In the genomic region with DNA sequence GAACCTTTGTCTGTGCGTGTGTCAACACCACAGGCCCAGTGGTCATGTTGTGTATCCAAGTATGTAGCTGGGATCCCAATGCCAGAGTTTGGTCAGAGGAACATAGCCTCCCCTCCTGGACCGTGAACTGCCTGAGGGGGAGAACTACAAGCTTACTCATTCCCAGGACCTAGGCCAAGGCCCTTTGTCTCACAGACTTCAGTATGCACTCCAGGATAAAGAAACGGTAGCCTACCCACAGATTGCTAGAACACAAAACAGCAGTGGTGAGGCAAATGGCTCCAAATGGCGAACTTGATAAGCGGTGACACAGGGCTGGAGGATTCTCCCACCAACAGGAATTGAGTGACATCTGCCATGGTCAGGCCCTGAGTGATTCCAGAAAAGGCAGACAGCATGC, we compare ENCODE assay signal across 13 mouse cellular contexts. TPM values are rescaled to one million over a fixed set of nuclear protein-coding genes. Genes with fewer than 3 reads are reported as not detected.
DNase-seq lines count a peak whose midpoint lies in the region; ATAC-seq lines count a peak whose summit lies in the region.
"Had no signal": no experiment of that assay in that cellular context is flagged by ENCODE, and none has a peak within 500 bp of the region (broad histone marks: within the 10 kb centered on the region; RNA-seq: fewer than 3 reads in every experiment).

No protein-coding gene starts in this region.

- H3K36me3 ChIP-seq in hindbrain, embryonic 15.5 days, result no peaks in the 10 kb centered on the region
- H3K36me3 ChIP-seq in hindbrain, embryonic 14.5 days (replicated peaks; ENCODE audit: control insufficient read depth, insufficient read depth), result no peaks in the 10 kb centered on the region
- H3K36me3 ChIP-seq in forebrain, embryonic 16.5 days (ENCODE audit: control insufficient read depth, insufficient read depth), result no peaks in the 10 kb centered on the region

- 0 out of 2 replicates have a peak overlapping the region, but pooled peaks have one; percentile 10 for H3K27ac ChIP-seq in hindbrain, embryonic 15.5 days (replicated peaks)
- H3K27ac ChIP-seq in hindbrain, embryonic 14.5 days, result no peak overlapping the region
- H3K27ac ChIP-seq in forebrain, embryonic 16.5 days (ENCODE audit: low read length), result peak overlapping the region; percentile 70
- H3K27ac ChIP-seq: gastrocnemius, adult 2 months had no signal

- H3K4me3 ChIP-seq in hindbrain, embryonic 15.5 days, result no peak overlapping the region
- no peak overlapping the region for H3K4me3 ChIP-seq in hindbrain, embryonic 14.5 days (replicated peaks; ENCODE audit: low read length)
- no peak overlapping the region for H3K4me3 ChIP-seq in forebrain, embryonic 16.5 days (replicated peaks; ENCODE audit: low read length)
- H3K4me3 ChIP-seq: gastrocnemius, adult 2 months had no signal

- H3K4me1 ChIP-seq in hindbrain, embryonic 15.5 days (replicated peaks), result peaks cover 35% of the 10 kb centered on the region
- H3K4me1 ChIP-seq in hindbrain, embryonic 14.5 days (replicated peaks; ENCODE audit: control insufficient read depth, insufficient read depth, low read length), result peaks cover 33% of the 10 kb centered on the region
- peaks cover 46% of the 10 kb centered on the region for H3K4me1 ChIP-seq in forebrain, embryonic 16.5 days (replicated peaks; ENCODE audit: control insufficient read depth, insufficient read depth, low read length)

- ATAC-seq in hindbrain, embryonic 15.5 days (ENCODE audit: low FRiP score, low read depth), result no peak
- ATAC-seq in hindbrain, embryonic 14.5 days (ENCODE audit: low FRiP score), result no peak
- peak; percentile 41; the same call in 1 of the 2 replicates for ATAC-seq in forebrain, embryonic 16.5 days

- H3K9me3 ChIP-seq in hindbrain, embryonic 15.5 days, result no peaks in the 10 kb centered on the region
- no peaks in the 10 kb centered on the region for H3K9me3 ChIP-seq in hindbrain, embryonic 14.5 days (ENCODE audit: control insufficient read depth, low read length)
- no peaks in the 10 kb centered on the region for H3K9me3 ChIP-seq in forebrain, embryonic 16.5 days (ENCODE audit: control insufficient read depth, low read length)

- H3K9ac ChIP-seq in hindbrain, embryonic 15.5 days, result no peak overlapping the region
- H3K9ac ChIP-seq in hindbrain, embryonic 14.5 days, result no peak overlapping the region
- no peak overlapping the region for H3K9ac ChIP-seq in forebrain, embryonic 16.5 days (replicated peaks; ENCODE audit: low read depth, low read length)

- H3K4me2 ChIP-seq in hindbrain, embryonic 15.5 days, result no peak overlapping the region
- H3K4me2 ChIP-seq in hindbrain, embryonic 14.5 days (replicated peaks), result no peak overlapping the region
- H3K4me2 ChIP-seq in forebrain, embryonic 16.5 days (ENCODE audit: low read length), result no peak overlapping the region

- WGBS in hindbrain, embryonic 15.5 days, result 53% methylated on average over 5 of the region's 5 CpGs
- 58% methylated on average over 5 of the region's 5 CpGs for WGBS in hindbrain, embryonic 14.5 days
- WGBS in forebrain, embryonic 16.5 days, result 30% methylated on average over 5 of the region's 5 CpGs

- DNase-seq in hindbrain, embryonic 14.5 days (ENCODE audit: low spot score), result no peak
- DNase-seq in 3T3-L1 (ENCODE audit: low read depth, low spot score) (peak; percentile 97), MN1 (ENCODE audit: low spot score) (peak; percentile 44)
- no peak for DNase-seq in right cerebral cortex, adult 18-20 months
- no peak for DNase-seq in thymus, postnatal 25 days
- no peak for DNase-seq in gastrocnemius, postnatal 25 days
- DNase-seq: cerebellum, adult 2 months; gastrocnemius, adult 2 months; kidney, adult 18-20 months had no signal

- no peaks in the 10 kb centered on the region for H3K27me3 ChIP-seq in hindbrain, embryonic 15.5 days
- H3K27me3 ChIP-seq in hindbrain, embryonic 14.5 days (ENCODE audit: control insufficient read depth, insufficient read depth, low read length), result peaks cover 4% of the 10 kb centered on the region; the same call in 1 of the 2 replicates
- H3K27me3 ChIP-seq in forebrain, embryonic 16.5 days (replicated peaks; ENCODE audit: control insufficient read depth, insufficient read depth, low read length), result no peaks in the 10 kb centered on the region

RNA-seq across cellular contexts. Expression of a gene that starts 10.0 kb away (rescaled TPM):
- 21.7 and 24.1 TPM in 2 replicates for polyA plus RNA-seq in hindbrain, embryonic 15.5 days (2015; fragmentation: Nextera tagmentation; extraction: Ambion mirVana)
- 30.0 and 35.7 TPM in 2 replicates for polyA plus RNA-seq in hindbrain, embryonic 14.5 days (2014; fragmentation: Nextera tagmentation; extraction: Ambion mirVana)
- polyA plus RNA-seq in forebrain, embryonic 16.5 days (2015; fragmentation: Nextera tagmentation; extraction: Ambion mirVana), result 26.0 and 27.4 TPM in 2 replicates
- 10 to 100 TPM; 23.0 to 34.4 TPM for total RNA-seq in gastrocnemius, postnatal 25 days (2021)

RNA-seq across cellular contexts. Expression of a gene that starts 35.5 kb away (rescaled TPM):
- 9.5 and 9.6 TPM in 2 replicates for polyA plus RNA-seq in hindbrain, embryonic 15.5 days (2015; fragmentation: Nextera tagmentation; extraction: Ambion mirVana)
- 5.7 and 6.2 TPM in 2 replicates for polyA plus RNA-seq in hindbrain, embryonic 14.5 days (2014; fragmentation: Nextera tagmentation; extraction: Ambion mirVana)
- polyA plus RNA-seq in forebrain, embryonic 16.5 days (2015; fragmentation: Nextera tagmentation; extraction: Ambion mirVana), result 8.0 and 8.4 TPM in 2 replicates
- 10 to 100 TPM; 10.7 to 13.0 TPM for total RNA-seq in gastrocnemius, postnatal 25 days (2021)

RNA-seq across cellular contexts. Expression of a gene that starts 48.3 kb away (rescaled TPM):
- not detected in 2 replicates for polyA plus RNA-seq in hindbrain, embryonic 15.5 days (2015; fragmentation: Nextera tagmentation; extraction: Ambion mirVana)
- not detected in 2 replicates for polyA plus RNA-seq in hindbrain, embryonic 14.5 days (2014; fragmentation: Nextera tagmentation; extraction: Ambion mirVana)
- polyA plus RNA-seq in forebrain, embryonic 16.5 days (2015; fragmentation: Nextera tagmentation; extraction: Ambion mirVana), result not detected in 2 replicates
- not detected for total RNA-seq in gastrocnemius, postnatal 25 days (2021)
- total RNA-seq: gastrocnemius, adult 2 months; left cerebral cortex, postnatal 10 days; monocyte, adult 5-6 weeks had no signal

Comparison
In these comparisons a context has a peak if more than half of its experiments do, and no peak if none do; other contexts are left out.
1. DNase-seq: peak in 3T3-L1 (single experiment) and MN1 (single experiment); none in hindbrain, embryonic 14.5 days (single experiment), right cerebral cortex, adult 18-20 months (single experiment), thymus, postnatal 25 days (single experiment) and gastrocnemius, postnatal 25 days (single experiment).